Mouse (Mus musculus) cerebellum, adult 2 months (tissue): ENCODE measurements around the gene Moxd1. TPM values are rescaled to one million over a fixed set of nuclear protein-coding genes. Genes with fewer than 3 reads are reported as not detected.

ENCODE experiments used
- DNase-seq, 2 experiments: peaks; one replicate each; pipeline ENCODE4 v3.0.0; 2021
- H3K27ac ChIP-seq: fragments of 200-500 bp; 2 replicates; pipeline ENCODE4 v1.5.1; 2012; ENCODE audit warnings: low read length, control low read depth, inconsistent platforms; ENCODE audit not compliant: insufficient read depth
- H3K27me3 ChIP-seq: fragments of 200-500 bp; 2 replicates; pipeline ENCODE4 v1.6.1; 2012; ENCODE audit warnings: inconsistent platforms, mild to moderate bottlenecking, low read length, moderate library complexity; ENCODE audit not compliant: control insufficient read depth, insufficient read depth
- H3K4me1 ChIP-seq: fragments of 200-500 bp; 2 replicates; pipeline ENCODE4 v1.6.1; 2011; ENCODE audit warnings: low read length; ENCODE audit not compliant: control insufficient read depth, insufficient read depth
- H3K4me3 ChIP-seq: fragments of 200-500 bp; replicated peaks from 2 replicates; pipeline ENCODE3; 2011; ENCODE audit warnings: mild to moderate bottlenecking, low read depth, low read length, control low read depth; ENCODE audit not compliant: insufficient read depth
- CTCF ChIP-seq: fragments of 200-500 bp; IDR thresholded peaks from 2 replicates; pipeline ENCODE4 v1.5.1; 2011; ENCODE audit warnings: low read depth, mild to moderate bottlenecking, control low read depth, low read length, moderate library complexity, borderline replicate concordance; ENCODE audit not compliant: insufficient read depth
- POLR2A ChIP-seq: fragments of 200-500 bp; IDR thresholded peaks from 2 replicates; pipeline ENCODE4 v1.6.1; 2011; ENCODE audit warnings: low read length, control low read depth, borderline replicate concordance; ENCODE audit not compliant: insufficient read depth
- WGBS: fragments of 180-500 bp; shearing (Covaris S2); methylation state at CpG from one replicate; pipeline ENCODE4 v1.1.7; 2018; 5-methylcytosine and 5-hydroxymethylcytosine counted together
- polyA plus RNA-seq: library from polyadenylated mRNA; depleted of rRNA; stranded (reverse); fragments of >200 nt; gene quantifications from 2 replicates; pipeline ENCODE4 v1.2.3, GENCODE M21; 2012

Moxd1 gene
- polyA plus RNA-seq, 1 experiment = 1.7 TPM

DNA sequence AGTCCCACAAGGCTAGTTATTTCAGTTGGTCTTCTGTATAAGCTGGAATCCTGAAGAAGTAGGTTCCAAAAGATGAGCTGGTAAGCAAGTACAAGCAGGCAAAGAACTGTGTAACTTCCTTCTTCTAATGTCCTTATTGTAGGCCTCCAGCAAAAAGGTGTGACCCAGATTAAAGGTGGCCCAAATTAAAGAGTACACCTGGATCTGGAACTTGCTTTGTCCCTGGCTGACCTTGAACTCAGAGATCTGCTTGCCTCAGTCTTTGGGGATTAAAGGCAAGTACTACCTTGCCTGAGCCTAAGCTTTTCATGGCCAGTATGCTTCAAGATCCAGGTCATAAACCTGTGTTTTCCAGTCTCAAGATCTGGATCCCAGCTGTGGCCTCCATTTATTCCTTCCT is 24.8 kb downstream of the Moxd1 start:
- H3K4me3 ChIP-seq = no peak overlapping the region
- H3K27ac ChIP-seq = no peak overlapping the region
- TF ChIP-seq CTCF = no peak
- TF ChIP-seq POLR2A = no peak

DNA sequence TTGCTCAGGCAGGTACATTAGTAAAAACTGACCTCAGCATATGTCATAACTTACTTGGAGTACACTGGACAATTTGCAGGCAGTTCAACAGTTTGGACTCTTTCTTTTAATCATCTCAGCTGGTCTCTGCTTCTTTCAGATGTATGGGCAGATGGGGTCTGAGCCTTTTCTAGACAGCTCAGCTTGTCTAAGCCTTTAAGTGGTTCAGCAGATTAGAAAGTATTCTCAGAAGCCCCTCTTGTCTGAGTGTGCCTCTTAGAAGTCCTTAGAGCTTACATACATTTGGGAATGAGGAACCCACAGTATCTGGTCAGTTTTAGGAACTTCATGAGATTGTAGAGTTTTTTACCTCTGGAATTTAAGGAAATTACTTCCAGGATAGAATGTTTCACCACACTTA is 28.3 kb downstream of the Moxd1 start:
- Histone ChIP-seq H3K4me3 (no peak overlapping the region), H3K27ac (no peak overlapping the region), H3K27me3 (no peaks in the 10 kb centered on the region), H3K4me1 (no peaks in the 10 kb centered on the region)
- DNase-seq = no peak
- no peak for TF ChIP-seq POLR2A
- no peak for TF ChIP-seq CTCF

More for the DNA sequence above, 24.8 kb downstream of the Moxd1 start:
- Histone ChIP-seq H3K4me1 (no peaks in the 10 kb centered on the region), H3K27me3 (no peaks in the 10 kb centered on the region)
- no peak for DNase-seq

DNA sequence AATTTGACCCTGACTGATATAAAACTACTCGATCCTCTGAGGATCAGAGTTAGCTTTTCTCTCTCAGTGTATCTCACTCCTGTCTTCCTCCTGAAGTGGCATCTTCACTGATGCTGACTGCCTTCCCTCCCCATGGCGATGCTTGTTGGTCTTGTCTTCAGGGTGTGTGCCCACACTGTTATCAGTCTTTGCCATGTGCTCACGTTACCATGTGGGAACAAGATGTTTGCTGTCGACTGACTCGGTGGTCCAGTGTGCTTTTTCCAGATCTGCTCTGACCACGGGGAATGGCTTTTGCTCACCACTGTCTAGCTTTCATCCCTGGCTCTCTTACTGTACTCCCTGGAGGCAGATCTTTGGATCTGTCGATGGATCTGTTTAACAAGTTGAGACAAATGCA is 34.8 kb downstream of the Moxd1 start:
- no peak for DNase-seq
- no peak overlapping the region for H3K4me3 ChIP-seq
- no peaks in the 10 kb centered on the region for H3K4me1 ChIP-seq
- WGBS = 80% methylated on average over 7 of the region's 7 CpGs
- TF ChIP-seq CTCF (no peak), POLR2A (no peak)
- H3K27me3 ChIP-seq = no peaks in the 10 kb centered on the region; the same call in 1 of the 2 replicates
- no peak overlapping the region for H3K27ac ChIP-seq

DNA sequence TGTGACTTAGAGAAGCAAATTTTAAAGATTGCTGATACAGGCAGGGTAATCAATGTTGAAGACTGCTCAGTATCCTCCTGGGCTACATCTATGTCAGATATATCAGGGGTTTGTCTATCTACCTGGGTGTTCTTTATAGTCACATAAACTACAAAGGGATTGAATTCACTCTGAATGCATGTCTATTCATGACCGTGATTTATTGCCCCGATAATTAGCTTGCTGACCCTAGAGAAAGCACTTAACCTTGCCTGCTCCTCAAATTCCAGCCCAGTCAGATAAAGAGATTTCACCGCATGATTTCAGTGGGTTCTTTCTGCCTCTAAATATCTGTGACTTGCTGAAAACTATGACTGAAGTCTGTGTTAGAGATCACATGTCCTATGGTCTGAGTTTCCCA is 35.6 kb downstream of the Moxd1 start:
- Histone ChIP-seq H3K27ac (no peak overlapping the region), H3K4me3 (no peak overlapping the region), H3K4me1 (no peaks in the 10 kb centered on the region), H3K27me3 (no peaks in the 10 kb centered on the region; the same call in 1 of the 2 replicates)
- TF ChIP-seq CTCF (no peak), POLR2A (no peak)
- 63% methylated on average over 3 of the region's 3 CpGs for WGBS
- DNase-seq = no peak

DNA sequence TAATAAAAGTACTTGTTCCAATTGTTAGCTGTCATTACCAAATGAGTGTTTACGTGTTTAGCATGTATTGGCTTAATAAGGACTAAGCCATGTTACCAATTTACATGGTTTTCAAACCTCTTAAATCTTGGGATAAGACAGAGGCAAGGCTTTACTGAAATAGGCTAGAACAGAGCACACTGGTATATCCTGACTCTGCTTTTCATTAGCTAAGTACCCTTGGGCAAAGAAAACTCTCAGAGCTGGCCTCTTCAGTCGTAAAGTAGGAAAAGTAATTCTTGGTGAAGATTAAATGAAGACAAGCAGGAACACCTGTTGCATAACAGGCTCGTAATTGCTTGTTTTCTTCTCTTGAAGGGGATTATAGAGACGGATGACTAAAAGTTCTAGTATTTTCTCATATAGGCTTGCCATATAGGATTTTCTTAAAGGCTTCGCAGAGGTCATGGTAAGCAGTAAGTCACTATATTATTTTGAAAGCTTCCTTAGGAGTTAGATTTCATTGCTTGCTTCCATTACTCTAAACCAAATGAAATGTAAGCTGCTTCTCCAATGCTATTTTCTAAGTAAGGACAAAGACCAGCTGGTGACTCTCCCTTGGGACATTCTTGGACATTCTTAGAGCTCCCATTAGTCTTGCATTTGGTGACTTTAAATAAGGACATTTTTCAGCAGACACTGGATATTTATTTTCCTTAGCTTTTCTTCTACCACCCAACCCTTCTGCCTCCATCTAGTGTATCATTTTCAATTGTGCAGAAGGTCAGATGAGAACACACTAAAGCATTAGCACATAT is 36.7 kb downstream of the Moxd1 start:
- DNase-seq = no peak
- no peak overlapping the region for H3K27ac ChIP-seq
- 86% methylated on average over 5 of the region's 5 CpGs for WGBS
- no peaks in the 10 kb centered on the region; the same call in 1 of the 2 replicates for H3K27me3 ChIP-seq
- H3K4me1 ChIP-seq = no peaks in the 10 kb centered on the region
- no peak overlapping the region for H3K4me3 ChIP-seq
- no peak for TF ChIP-seq POLR2A
- TF ChIP-seq CTCF = no peak

DNA sequence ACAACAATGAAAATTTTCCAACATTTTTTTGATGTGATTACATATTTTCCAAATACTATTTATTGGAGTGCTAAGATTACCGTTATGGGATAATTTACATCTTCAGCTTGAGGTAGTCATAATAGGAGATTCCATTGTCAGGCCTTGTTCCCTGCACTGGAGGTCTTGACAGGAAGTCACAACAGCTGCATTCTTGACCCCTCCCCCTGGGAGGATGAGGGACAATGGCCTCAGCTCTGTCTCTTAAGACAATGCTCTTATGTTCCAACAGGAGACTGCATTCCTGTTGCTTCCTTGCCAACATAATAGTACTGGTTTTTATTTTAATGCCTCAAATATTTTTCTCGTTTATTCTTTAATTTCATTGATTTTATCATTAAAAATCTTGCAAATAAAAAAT is 44.2 kb downstream of the Moxd1 start:
- no peaks in the 10 kb centered on the region for H3K4me1 ChIP-seq
- no peak overlapping the region for H3K4me3 ChIP-seq
- no peak overlapping the region for H3K27ac ChIP-seq
- TF ChIP-seq CTCF (no peak), POLR2A (no peak)
- H3K27me3 ChIP-seq = no peaks in the 10 kb centered on the region
- DNase-seq = no peak
- WGBS = 55% methylated on average over 2 of the region's 2 CpGs

DNA sequence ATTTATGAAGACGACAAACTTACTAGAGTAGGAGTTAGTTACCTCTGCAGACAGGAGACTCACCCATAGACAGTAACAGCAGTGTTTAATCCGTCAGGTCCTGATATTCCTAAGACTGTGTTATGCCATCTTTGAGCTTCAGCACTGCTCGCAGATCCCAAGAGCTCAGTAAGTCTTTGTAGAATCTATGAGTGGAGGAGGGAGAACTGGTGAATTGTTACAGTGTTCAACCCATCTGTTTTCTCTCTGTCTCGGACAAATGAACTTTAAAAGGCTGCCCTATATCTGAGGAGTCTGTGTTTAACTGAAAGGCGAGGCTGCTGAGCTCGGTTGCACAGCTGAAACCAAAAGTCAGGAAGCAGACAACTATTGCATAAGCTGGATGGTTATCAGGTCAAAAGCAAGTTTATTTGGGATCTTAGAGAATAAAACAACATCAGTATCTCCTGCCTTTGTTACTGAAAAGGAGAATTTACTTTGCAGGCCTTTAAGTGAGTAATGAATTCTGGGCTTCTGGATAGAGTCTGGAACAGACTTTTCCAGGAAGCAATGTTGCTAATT is 47.8 kb downstream of the Moxd1 start:
- TF ChIP-seq CTCF (no peak), POLR2A (no peak)
- WGBS = 71% methylated on average over 6 of the region's 6 CpGs
- H3K27ac ChIP-seq = no peak overlapping the region
- no peak overlapping the region for H3K4me3 ChIP-seq
- no peaks in the 10 kb centered on the region for H3K27me3 ChIP-seq
- no peaks in the 10 kb centered on the region for H3K4me1 ChIP-seq
- DNase-seq = no peak

DNA sequence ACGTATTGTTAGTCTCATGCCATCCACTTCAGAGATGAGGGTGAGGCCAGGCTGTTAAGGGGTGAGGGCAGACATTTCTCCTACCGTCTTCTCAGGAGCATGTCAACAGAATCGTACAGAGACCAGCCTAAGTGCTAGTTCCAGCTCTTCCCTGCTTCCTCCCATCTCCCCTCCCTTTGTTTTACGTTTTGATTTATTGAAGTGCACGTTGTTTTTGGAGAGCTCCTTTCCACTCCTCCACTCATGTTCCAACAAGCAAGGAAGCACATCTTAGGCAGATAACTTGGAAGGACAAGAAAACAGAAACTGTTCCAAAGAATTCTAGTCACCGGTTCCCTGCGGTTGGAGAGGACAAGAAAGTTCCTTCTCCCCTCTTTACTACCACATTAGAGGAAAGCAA is 52.9 kb downstream of the Moxd1 start:
- whole genome bisulfite sequencing = 78% methylated on average over 7 of the region's 7 CpGs

More for the DNA sequence above, 52.9 kb downstream of the Moxd1 start:
- no peak overlapping the region for H3K4me3 ChIP-seq
- H3K4me1 ChIP-seq = no peaks in the 10 kb centered on the region
- no peak for DNase-seq
- no peaks in the 10 kb centered on the region for H3K27me3 ChIP-seq
- TF ChIP-seq CTCF (no peak), POLR2A (no peak)
- no peak overlapping the region for H3K27ac ChIP-seq
